Mouse (Mus musculus) midbrain, embryonic 16.5 days (tissue): ENCODE measurements around the gene Zdbf2. TPM values are rescaled to one million over a fixed set of nuclear protein-coding genes. Genes with fewer than 3 reads are reported as not detected.

Experiments used
- ATAC-seq: fragments of 200-750 bp; cut with Nextera tagmentation; 2 replicates; pipeline ENCODE4 v1.8.0; 2017; ENCODE audit warnings: moderate TSS enrichment
- H3K27ac ChIP-seq: fragments of 300-500 bp; sonication (generic); 2 replicates; pipeline ENCODE4 v1.5.1; 2014; ENCODE audit warnings: mild to moderate bottlenecking, low read length, mixed read lengths
- H3K27me3 ChIP-seq: fragments of 300-500 bp; sonication (generic); 2 replicates; pipeline ENCODE4 v1.6.1; 2014; ENCODE audit warnings: low read depth, low read length, mixed read lengths; ENCODE audit not compliant: control insufficient read depth, insufficient read depth
- H3K36me3 ChIP-seq: fragments of 300-500 bp; sonication (generic); 2 replicates; pipeline ENCODE4 v1.6.1; 2014; ENCODE audit warnings: mild to moderate bottlenecking, low read length, moderate library complexity, mixed read lengths; ENCODE audit not compliant: control insufficient read depth, insufficient read depth
- H3K4me1 ChIP-seq: fragments of 300-500 bp; sonication (generic); 2 replicates; pipeline ENCODE4 v1.6.1; 2014; ENCODE audit warnings: mild to moderate bottlenecking, low read length, mixed read lengths; ENCODE audit not compliant: control insufficient read depth, insufficient read depth
- H3K4me2 ChIP-seq: fragments of 300-500 bp; sonication (generic); 2 replicates; pipeline ENCODE4 v1.6.1; 2014; ENCODE audit warnings: mild to moderate bottlenecking, low read length, mixed read lengths
- H3K4me3 ChIP-seq: fragments of 300-500 bp; sonication (generic); 2 replicates; pipeline ENCODE4 v1.5.1; 2014; ENCODE audit warnings: low read depth, mild to moderate bottlenecking, low read length, moderate library complexity, mixed read lengths
- H3K9ac ChIP-seq: fragments of 300-500 bp; sonication (generic); 2 replicates; pipeline ENCODE4 v1.6.1; 2014; ENCODE audit warnings: low read depth, low read length, mixed read lengths
- H3K9me3 ChIP-seq: fragments of 300-500 bp; sonication (generic); replicated peaks from 2 replicates; pipeline ENCODE4 v1.6.1; 2014; ENCODE audit warnings: mild to moderate bottlenecking, low read length, mixed read lengths; ENCODE audit not compliant: control insufficient read depth, poor library complexity, severe bottlenecking
- WGBS: fragments of 180-500 bp; shearing (Covaris S2); extraction: QIAGEN DNeasy Blood & Tissue Kit; methylation state at CpG from one replicate; pipeline ENCODE4 v1.1.7; 2014; 5-methylcytosine and 5-hydroxymethylcytosine counted together
- polyA plus RNA-seq: library from polyadenylated mRNA; unstranded; fragments of >200 nt; fragmentation: Nextera tagmentation; extraction: Ambion mirVana; gene quantifications from 2 replicates; pipeline ENCODE4 v1.2.1, GENCODE M21; 2015

Zdbf2 gene
- polyA plus RNA-seq, 1 experiment from 2014 or later = 35.4 TPM

DNA sequence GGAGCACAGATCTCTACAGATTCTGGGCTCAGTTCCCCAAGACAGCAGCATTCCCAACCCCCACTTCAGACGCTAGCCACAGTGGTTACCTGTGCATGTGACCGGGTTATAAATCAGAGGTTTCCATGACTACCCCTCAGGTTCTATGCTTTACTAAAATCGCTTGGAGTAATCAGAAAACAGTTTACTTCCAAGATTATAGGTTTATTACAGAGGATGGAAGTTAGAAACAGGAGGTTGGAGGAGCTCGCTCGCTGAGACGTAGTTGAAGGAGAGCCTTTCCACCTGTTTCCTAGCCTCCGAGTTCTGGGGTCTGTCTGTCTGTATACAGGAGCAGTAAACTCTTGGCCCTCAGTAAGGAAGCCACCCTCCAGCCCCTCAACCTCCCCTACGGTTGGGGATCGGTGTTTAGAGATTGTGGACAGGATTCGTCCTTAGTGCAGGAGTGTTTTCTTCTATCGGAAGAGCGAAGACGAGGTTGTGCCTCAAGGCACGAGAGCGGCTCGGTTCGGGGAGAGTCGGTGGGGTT is 25.2 kb upstream of the Zdbf2 start:
- peaks cover 13% of the 10 kb centered on the region for H3K27me3 ChIP-seq
- ATAC-seq = peak; percentile 55; the same call in 1 of the 2 replicates
- H3K27ac ChIP-seq = peak overlapping the region; percentile 82

DNA sequence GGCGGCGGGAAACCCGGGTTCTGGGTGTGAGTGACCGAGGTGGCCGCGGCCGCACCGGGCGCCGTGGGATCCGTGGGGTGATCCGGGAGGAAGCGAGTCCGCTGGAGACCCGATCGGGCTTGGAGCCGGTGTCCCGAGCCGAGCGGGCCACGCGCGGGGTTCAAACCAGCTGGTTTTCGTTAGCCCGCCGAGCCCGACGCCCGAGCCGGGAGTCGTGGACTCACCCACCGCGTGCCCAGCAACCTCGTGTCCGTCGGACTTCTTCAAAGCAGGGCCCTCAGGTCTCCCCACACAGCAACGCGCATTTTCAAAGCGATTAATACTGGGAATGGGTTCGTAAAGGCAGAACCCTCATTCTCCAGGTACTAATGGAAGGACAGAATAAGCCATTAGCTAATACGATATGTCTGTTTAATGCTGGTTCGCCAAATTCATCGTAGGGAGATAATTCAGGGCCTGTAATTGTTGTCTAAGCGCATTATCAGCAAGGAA is 24.7 kb upstream of the Zdbf2 start:
- WGBS = 2% methylated on average over 44 of the region's 44 CpGs

More for the DNA sequence above, 25.2 kb upstream of the Zdbf2 start:
- WGBS = under 1% methylated on average over 18 of the region's 18 CpGs
- H3K4me3 ChIP-seq = peak overlapping the region; percentile 31
- H3K9me3 ChIP-seq = 0 out of 2 replicates have a peak, but pooled peaks cover 3% of the 10 kb centered on the region
- H3K36me3 ChIP-seq = no peaks in the 10 kb centered on the region
- peaks cover 5% of the 10 kb centered on the region; the same call in 1 of the 2 replicates for H3K4me1 ChIP-seq
- H3K4me2 ChIP-seq = peak overlapping the region; percentile 63
- H3K9ac ChIP-seq = peak overlapping the region; percentile 58

DNA sequence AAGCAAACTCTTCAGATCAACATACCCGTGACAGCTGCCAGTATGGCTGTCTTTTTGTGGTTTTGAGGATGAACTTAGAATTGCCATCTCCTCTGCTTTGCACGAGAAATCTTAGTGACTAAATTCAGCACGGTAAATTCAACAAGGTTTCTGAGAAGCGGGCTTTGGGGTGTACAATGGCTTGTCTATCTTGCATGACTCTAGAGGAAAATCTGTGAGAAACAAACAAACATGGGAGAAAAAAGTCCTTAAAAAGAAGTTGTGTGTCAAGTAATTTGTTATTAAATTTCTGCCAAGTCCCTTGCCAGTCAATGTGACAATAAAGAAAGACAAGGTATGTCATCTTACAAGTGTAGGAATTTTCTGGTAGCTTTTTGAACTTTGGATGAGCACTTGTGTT is 23.8 kb upstream of the Zdbf2 start:
- no peaks in the 10 kb centered on the region for H3K36me3 ChIP-seq
- H3K27me3 ChIP-seq = peaks cover 16% of the 10 kb centered on the region
- H3K9ac ChIP-seq = no peak overlapping the region
- peaks cover 7% of the 10 kb centered on the region; the same call in 1 of the 2 replicates for H3K4me1 ChIP-seq
- H3K4me3 ChIP-seq = no peak overlapping the region
- no peak overlapping the region for H3K4me2 ChIP-seq
- H3K27ac ChIP-seq = 0 out of 2 replicates have a peak overlapping the region, but pooled peaks have one; percentile 82
- no peak for ATAC-seq
- 0 out of 2 replicates have a peak, but pooled peaks cover 3% of the 10 kb centered on the region for H3K9me3 ChIP-seq
- 49% methylated on average over 4 of the region's 4 CpGs for WGBS

More for the DNA sequence above, 24.7 kb upstream of the Zdbf2 start:
- Histone ChIP-seq H3K4me1 (peaks cover 7% of the 10 kb centered on the region; the same call in 1 of the 2 replicates), H3K4me2 (peak overlapping the region; percentile 63), H3K27ac (peak overlapping the region; percentile 82), H3K36me3 (no peaks in the 10 kb centered on the region), H3K9me3 (0 out of 2 replicates have a peak, but pooled peaks cover 3% of the 10 kb centered on the region), H3K9ac (peak overlapping the region; percentile 58), H3K4me3 (peak overlapping the region; percentile 31), H3K27me3 (peaks cover 13% of the 10 kb centered on the region)
- ATAC-seq = no peak

DNA sequence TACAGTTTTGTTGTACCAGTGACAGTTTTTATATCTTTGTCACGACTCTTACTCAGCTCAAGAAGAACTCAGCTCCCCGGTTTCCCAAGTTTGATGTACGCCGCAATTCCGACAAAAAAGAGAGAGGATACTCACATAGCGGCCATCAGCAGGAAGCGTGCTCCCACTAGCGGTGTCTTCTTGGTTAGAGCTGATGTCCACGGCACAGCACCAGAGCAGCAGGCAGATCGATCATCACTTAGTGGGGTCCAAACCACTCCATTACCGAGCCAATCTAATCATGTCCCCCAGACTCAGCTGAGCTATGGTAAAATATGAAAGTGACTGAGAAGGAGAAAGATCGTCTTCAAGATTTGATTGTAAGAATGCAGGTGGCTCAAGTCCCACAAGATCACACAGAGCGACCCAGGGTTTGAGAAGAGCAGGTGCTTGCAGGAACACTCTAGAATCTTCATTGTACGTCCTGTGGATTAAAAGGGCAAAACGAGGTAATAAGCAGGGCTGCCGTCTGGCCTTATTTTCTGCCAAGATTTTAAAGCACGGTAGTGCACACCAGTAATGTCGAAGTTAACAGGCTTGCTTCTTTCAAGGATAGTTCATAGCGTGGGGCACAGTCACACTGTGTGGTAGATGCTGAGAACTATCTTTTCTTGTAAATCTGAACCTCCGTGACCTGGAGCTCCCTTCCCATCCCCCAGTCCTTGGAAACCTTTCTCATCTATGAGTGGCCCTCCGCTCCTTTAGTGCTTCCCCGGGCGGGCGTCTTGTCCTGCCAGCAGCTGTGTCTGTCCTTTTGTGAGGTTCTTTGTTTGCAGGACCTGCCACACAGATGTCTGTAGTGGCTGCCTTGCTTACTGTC is 20.5 kb upstream of the Zdbf2 start:
- Histone ChIP-seq H3K27ac (0 out of 2 replicates have a peak overlapping the region, but pooled peaks have one; percentile 24), H3K36me3 (no peaks in the 10 kb centered on the region), H3K9ac (no peak overlapping the region), H3K4me3 (no peak overlapping the region), H3K4me1 (peaks cover 22% of the 10 kb centered on the region), H3K4me2 (peak overlapping the region; percentile 27), H3K27me3 (peaks cover 36% of the 10 kb centered on the region), H3K9me3 (0 out of 2 replicates have a peak, but pooled peaks cover 3% of the 10 kb centered on the region)
- ATAC-seq = 0 out of 2 replicates have a peak, but pooled peaks have one; percentile 46
- 20% methylated on average over 24 of the region's 24 CpGs for WGBS

DNA sequence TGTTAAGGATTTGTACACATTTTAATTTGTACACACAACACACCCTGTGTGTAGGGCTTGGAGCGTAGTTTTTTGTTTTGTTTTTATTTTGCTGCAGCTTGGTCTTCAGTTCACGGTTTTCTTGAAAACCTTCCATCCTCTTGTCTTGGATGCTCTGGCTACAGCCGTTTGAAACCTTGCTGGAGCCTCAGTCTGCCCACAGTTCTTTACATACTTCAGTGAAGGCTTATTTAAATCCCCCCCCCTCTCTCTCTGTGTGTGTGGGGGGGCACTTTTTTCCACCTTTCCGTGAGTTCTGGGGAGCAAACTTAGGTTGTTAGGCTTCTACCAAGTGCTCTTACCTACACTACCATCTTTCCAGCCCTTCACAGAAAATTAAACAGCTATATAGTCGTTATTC is 19.8 kb upstream of the Zdbf2 start:
- Histone ChIP-seq H3K36me3 (no peaks in the 10 kb centered on the region), H3K27me3 (peaks cover 37% of the 10 kb centered on the region), H3K27ac (no peak overlapping the region), H3K9ac (no peak overlapping the region), H3K4me1 (peaks cover 17% of the 10 kb centered on the region), H3K4me2 (peak overlapping the region; percentile 27), H3K4me3 (no peak overlapping the region), H3K9me3 (0 out of 2 replicates have a peak, but pooled peaks cover 3% of the 10 kb centered on the region)
- 25% methylated on average over 5 of the region's 5 CpGs for WGBS
- ATAC-seq = no peak

DNA sequence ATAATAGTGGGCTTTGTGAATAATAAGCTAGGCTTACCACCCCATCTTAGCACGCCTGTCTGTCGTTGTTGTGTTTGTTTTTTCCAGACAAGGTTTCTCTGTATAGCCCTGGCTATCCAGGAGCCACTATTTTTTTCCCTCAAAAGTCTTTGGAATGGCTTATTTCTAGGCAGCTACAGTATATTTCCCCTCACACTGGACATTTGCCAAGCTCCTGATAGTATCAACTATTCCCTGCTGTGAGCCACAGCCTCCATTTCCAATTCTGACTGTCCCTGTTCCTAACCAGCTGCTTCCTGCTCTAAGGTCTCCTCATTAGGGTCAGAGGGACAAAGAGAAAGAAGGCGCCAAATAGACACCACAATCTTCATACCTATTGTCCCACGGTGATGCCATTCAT is 18.0 kb upstream of the Zdbf2 start:
- no peak overlapping the region for H3K9ac ChIP-seq
- no peaks in the 10 kb centered on the region for H3K9me3 ChIP-seq
- no peaks in the 10 kb centered on the region for H3K36me3 ChIP-seq
- peaks cover 17% of the 10 kb centered on the region for H3K4me1 ChIP-seq
- H3K4me2 ChIP-seq = no peak overlapping the region
- peak overlapping the region; percentile 77 for H3K27ac ChIP-seq
- H3K4me3 ChIP-seq = no peak overlapping the region
- no peak for ATAC-seq
- H3K27me3 ChIP-seq = peaks cover 34% of the 10 kb centered on the region
- WGBS = 5% methylated on average over 4 of the region's 4 CpGs

DNA sequence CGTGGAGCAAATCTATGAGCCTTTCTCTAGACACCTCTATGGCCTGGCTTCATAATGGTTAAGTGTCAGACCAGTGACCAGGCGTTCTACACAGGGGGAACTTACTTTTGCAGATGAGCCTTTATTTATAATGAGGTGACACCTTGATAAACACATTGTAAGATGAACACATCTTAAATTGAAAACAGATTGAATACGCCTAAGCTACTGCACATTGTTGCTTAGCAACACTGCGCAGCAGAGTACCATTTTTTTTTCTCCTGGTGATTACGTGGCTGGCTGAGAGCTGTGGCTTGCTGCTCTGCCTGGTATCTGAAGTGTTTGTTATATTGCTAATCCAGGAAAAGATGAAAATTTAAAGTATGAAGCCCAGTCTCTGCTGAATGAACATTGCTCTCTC is 17.0 kb upstream of the Zdbf2 start:
- peaks cover 17% of the 10 kb centered on the region for H3K4me1 ChIP-seq
- H3K36me3 ChIP-seq = no peaks in the 10 kb centered on the region
- peak overlapping the region; percentile 83 for H3K27ac ChIP-seq
- no peak overlapping the region for H3K9ac ChIP-seq
- no peak overlapping the region for H3K4me2 ChIP-seq
- WGBS = 4% methylated on average over 5 of the region's 5 CpGs
- H3K27me3 ChIP-seq = peaks cover 40% of the 10 kb centered on the region
- no peaks in the 10 kb centered on the region for H3K9me3 ChIP-seq
- no peak overlapping the region for H3K4me3 ChIP-seq
- ATAC-seq = peak; percentile 87

DNA sequence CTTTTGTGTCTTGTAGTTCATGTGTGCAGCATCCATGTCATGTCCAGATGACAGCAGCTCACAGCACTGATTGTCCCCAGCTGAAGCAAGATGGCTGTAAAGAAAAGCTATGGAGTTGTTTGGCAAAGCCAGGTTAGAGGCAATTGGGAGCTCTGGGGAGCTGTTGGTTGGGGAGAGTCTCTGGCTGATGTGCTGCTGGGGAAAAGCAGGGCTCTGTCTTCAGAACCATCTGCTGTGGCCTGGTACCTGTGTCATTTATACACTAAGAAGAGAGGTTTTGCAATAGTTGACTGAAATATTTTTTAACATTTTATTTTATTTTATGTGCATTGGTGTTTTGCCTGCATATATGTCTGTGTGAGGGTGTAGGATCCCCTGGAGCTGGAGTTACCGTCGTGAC is 14.6 kb upstream of the Zdbf2 start:
- no peak overlapping the region for H3K27ac ChIP-seq
- no peak overlapping the region for H3K4me2 ChIP-seq
- H3K4me1 ChIP-seq = peaks cover 15% of the 10 kb centered on the region
- no peak for ATAC-seq
- no peak overlapping the region for H3K9ac ChIP-seq
- peaks cover 36% of the 10 kb centered on the region for H3K27me3 ChIP-seq
- WGBS = 55% methylated on average over 2 of the region's 2 CpGs
- no peak overlapping the region for H3K4me3 ChIP-seq
- no peaks in the 10 kb centered on the region for H3K36me3 ChIP-seq
- H3K9me3 ChIP-seq = no peaks in the 10 kb centered on the region
